Mouse (Mus musculus): ENCODE results near the gene Synpo2l. TPM values are rescaled to one million over a fixed set of nuclear protein-coding genes. Genes with fewer than 3 reads are reported as not detected.
A peak's percentile ranks its signal among the peaks of the same experiment; 100 is the strongest.

The Synpo2l gene
- polyA plus RNA-seq, 1 experiment from 2014 or later: 0.32 TPM

DNA sequence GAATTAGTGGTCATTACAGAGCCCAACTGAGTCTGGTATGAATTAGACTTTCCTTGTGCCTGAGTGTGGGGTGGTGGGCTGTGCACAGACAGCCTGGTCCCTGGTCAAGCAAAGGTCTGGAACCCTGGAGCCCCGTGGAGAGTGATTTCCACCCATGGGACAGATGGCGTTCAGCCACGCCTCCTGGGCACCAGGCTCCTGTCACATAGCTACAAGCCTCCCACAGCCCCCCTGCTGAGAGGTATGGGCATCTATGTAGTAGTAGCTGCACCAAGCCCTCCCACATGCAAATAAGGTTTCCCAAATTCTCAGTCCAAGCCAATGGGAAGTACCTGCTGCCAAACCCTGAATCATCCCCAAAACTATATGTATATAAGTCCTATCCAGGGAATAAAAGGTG lies 41.2 kb downstream of the Synpo2l start:
- DNase-seq (ENCODE audit: low spot score): no peak
- Histone ChIP-seq H3K9me3 (replicated peaks; ENCODE audit: low read length) (no peaks in the 10 kb centered on the region), H3K27ac (no peak overlapping the region), H3K9ac (ENCODE audit: low read depth, low read length) (no peak overlapping the region), H3K27me3 (ENCODE audit: insufficient read depth, low read length) (no peaks in the 10 kb centered on the region), H3K36me3 (ENCODE audit: insufficient read depth, low read length) (no peaks in the 10 kb centered on the region), H3K4me3 (replicated peaks; ENCODE audit: low read depth, low read length) (no peak overlapping the region), H3K4me1 (replicated peaks; ENCODE audit: insufficient read depth, low read length) (no peaks in the 10 kb centered on the region), H3K4me2 (ENCODE audit: low read length) (no peak overlapping the region)
- TF ChIP-seq CTCF (IDR thresholded peaks at IDR 0.05; ENCODE audit: low read depth): no peak
- no peak for ATAC-seq (replicated peaks; ENCODE audit: low FRiP score, low read depth)
- WGBS: 61% methylated on average over 3 of the region's 3 CpGs

DNA sequence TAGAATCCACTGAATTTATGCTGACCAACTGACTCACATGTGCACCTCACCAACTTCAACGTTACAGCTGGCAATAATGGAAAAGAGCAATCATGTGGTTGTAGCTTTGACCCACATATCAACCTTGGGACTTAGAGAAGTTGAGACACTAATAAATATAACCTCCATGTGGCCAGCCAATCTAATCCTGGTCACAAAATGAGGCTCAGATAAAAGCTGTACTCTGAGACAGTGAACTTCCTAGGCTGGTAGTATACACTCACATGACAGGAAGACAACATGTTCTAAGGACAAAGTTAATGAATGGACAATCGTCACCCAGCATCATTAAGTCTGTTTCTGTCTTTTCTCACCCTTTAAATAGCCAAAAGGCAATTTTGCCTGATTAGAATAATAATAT lies 41.7 kb downstream of the Synpo2l start:
- no peaks in the 10 kb centered on the region for H3K36me3 ChIP-seq (ENCODE audit: insufficient read depth, low read length)
- no peaks in the 10 kb centered on the region for H3K27me3 ChIP-seq (ENCODE audit: insufficient read depth, low read length)
- no peaks in the 10 kb centered on the region for H3K9me3 ChIP-seq (replicated peaks; ENCODE audit: low read length)
- no peak overlapping the region for H3K4me2 ChIP-seq (ENCODE audit: low read length)
- H3K4me3 ChIP-seq (replicated peaks; ENCODE audit: low read depth, low read length): no peak overlapping the region
- TF ChIP-seq CTCF (IDR thresholded peaks at IDR 0.05; ENCODE audit: low read depth): no peak
- WGBS: 74% methylated on average over 2 of the region's 2 CpGs
- H3K9ac ChIP-seq (ENCODE audit: low read depth, low read length): no peak overlapping the region
- no peak for ATAC-seq (replicated peaks; ENCODE audit: low FRiP score, low read depth)
- H3K4me1 ChIP-seq (replicated peaks; ENCODE audit: insufficient read depth, low read length): no peaks in the 10 kb centered on the region
- H3K27ac ChIP-seq: no peak overlapping the region
- DNase-seq (ENCODE audit: low spot score): no peak

DNA sequence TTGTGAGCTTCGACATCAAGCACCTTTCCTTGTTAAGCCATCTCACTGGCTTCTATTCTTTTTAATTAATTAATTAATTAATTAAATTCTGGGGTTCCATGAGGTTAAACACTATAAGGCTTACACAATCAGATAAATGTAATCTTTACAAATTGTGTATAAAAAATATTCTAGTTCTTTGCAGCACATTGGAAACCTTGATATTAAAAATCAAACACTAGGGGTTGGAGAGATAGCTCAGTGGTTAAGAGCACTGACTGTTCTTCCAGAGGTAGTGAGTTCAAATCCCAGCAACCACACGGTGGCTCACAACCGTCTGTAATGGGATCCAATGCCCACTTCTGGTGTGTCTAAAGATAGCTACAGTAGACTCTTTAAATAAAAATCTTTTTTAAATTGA lies 45.2 kb downstream of the Synpo2l start:
- Histone ChIP-seq H3K27me3 (ENCODE audit: insufficient read depth, low read length) (no peaks in the 10 kb centered on the region), H3K36me3 (ENCODE audit: insufficient read depth, low read length) (no peaks in the 10 kb centered on the region), H3K4me3 (replicated peaks; ENCODE audit: low read depth, low read length) (no peak overlapping the region), H3K9me3 (replicated peaks; ENCODE audit: low read length) (no peaks in the 10 kb centered on the region), H3K4me1 (replicated peaks; ENCODE audit: insufficient read depth, low read length) (no peaks in the 10 kb centered on the region), H3K4me2 (ENCODE audit: low read length) (no peak overlapping the region), H3K27ac (no peak overlapping the region), H3K9ac (ENCODE audit: low read depth, low read length) (no peak overlapping the region)
- ATAC-seq (replicated peaks; ENCODE audit: low FRiP score, low read depth) (no peak), DNase-seq (ENCODE audit: low spot score) (no peak)
- no peak for TF ChIP-seq CTCF (IDR thresholded peaks at IDR 0.05; ENCODE audit: low read depth)
- WGBS: 99% methylated on average over 3 of the region's 3 CpGs

DNA sequence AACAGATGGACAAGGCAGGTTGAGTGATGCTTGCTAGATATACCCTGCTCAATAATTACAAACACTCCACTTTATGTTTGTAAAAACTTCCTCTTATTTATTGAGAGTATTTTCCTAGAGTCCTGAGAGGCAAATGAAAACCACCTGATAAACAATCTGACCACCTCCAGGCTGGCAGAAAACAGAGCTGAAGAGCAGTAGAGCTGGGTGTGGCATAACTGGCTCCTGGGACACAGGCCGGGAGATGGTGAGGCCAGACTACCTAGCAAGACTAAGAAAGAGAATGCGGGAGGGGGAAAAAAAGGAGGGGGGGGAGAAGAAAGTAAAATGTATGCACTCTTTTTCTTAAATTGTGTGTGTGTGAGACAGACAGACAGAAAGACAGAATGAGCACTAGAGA lies 45.7 kb downstream of the Synpo2l start:
- no peak overlapping the region for H3K27ac ChIP-seq
- no peak for ATAC-seq (replicated peaks; ENCODE audit: low FRiP score, low read depth)
- no peaks in the 10 kb centered on the region for H3K36me3 ChIP-seq (ENCODE audit: insufficient read depth, low read length)
- H3K4me3 ChIP-seq (replicated peaks; ENCODE audit: low read depth, low read length): no peak overlapping the region
- 91% methylated on average over 2 of the region's 2 CpGs for WGBS
- no peaks in the 10 kb centered on the region for H3K9me3 ChIP-seq (replicated peaks; ENCODE audit: low read length)
- no peak for TF ChIP-seq CTCF (IDR thresholded peaks at IDR 0.05; ENCODE audit: low read depth)
- H3K27me3 ChIP-seq (ENCODE audit: insufficient read depth, low read length): no peaks in the 10 kb centered on the region
- no peaks in the 10 kb centered on the region for H3K4me1 ChIP-seq (replicated peaks; ENCODE audit: insufficient read depth, low read length)
- no peak overlapping the region for H3K9ac ChIP-seq (ENCODE audit: low read depth, low read length)
- DNase-seq (ENCODE audit: low spot score): no peak
- no peak overlapping the region for H3K4me2 ChIP-seq (ENCODE audit: low read length)

DNA sequence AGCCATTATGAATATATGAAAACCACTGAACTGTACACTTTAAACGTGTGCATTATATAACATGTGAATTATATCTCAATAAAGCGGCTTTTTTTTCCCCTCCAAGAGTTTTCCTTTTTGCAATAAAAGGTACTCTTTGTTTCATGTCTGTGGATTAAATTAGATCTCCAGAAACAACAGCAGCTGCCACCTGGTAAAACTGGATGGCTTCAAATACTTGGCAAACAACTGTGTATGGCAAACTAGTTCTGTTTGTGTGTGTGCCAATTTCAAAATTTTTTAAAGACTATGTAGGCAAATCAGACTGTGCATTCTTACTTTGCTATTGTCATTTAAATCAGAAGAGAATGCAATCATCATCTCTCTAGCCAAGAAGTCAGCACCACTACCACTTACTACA lies 46.3 kb downstream of the Synpo2l start:
- no peaks in the 10 kb centered on the region for H3K9me3 ChIP-seq (replicated peaks; ENCODE audit: low read length)
- no peak for ATAC-seq (replicated peaks; ENCODE audit: low FRiP score, low read depth)
- H3K27me3 ChIP-seq (ENCODE audit: insufficient read depth, low read length): no peaks in the 10 kb centered on the region
- no peak for DNase-seq (ENCODE audit: low spot score)
- no peaks in the 10 kb centered on the region for H3K4me1 ChIP-seq (replicated peaks; ENCODE audit: insufficient read depth, low read length)
- WGBS: 85% methylated on average over 2 of the region's 2 CpGs
- no peak for TF ChIP-seq CTCF (IDR thresholded peaks at IDR 0.05; ENCODE audit: low read depth)
- H3K4me2 ChIP-seq (ENCODE audit: low read length): no peak overlapping the region
- H3K36me3 ChIP-seq (ENCODE audit: insufficient read depth, low read length): no peaks in the 10 kb centered on the region
- H3K9ac ChIP-seq (ENCODE audit: low read depth, low read length): no peak overlapping the region
- no peak overlapping the region for H3K4me3 ChIP-seq (replicated peaks; ENCODE audit: low read depth, low read length)
- H3K27ac ChIP-seq: no peak overlapping the region

DNA sequence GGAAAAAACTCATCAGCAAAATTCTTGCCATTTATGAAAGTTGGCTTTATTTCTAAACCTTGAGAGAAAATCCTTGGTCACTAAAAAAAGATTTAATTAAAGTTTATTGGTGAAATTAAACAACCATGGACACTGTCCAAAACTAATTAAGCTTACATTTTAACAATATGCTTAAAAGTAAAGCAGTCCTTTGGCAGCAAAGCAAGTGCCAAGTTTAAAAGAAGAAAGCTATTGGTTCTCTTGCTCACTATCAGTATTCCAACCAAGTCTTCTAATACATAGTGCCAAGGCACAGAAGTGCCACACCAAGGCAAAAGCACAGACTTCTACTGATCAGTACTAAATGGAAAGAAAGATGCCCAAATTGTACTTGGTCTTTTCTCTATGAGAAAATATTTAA lies 49.0 kb downstream of the Synpo2l start:
- Histone ChIP-seq H3K9ac (ENCODE audit: low read depth, low read length) (no peak overlapping the region), H3K4me1 (replicated peaks; ENCODE audit: insufficient read depth, low read length) (no peaks in the 10 kb centered on the region), H3K27ac (no peak overlapping the region), H3K4me3 (replicated peaks; ENCODE audit: low read depth, low read length) (no peak overlapping the region), H3K9me3 (replicated peaks; ENCODE audit: low read length) (no peaks in the 10 kb centered on the region), H3K27me3 (ENCODE audit: insufficient read depth, low read length) (no peaks in the 10 kb centered on the region), H3K4me2 (ENCODE audit: low read length) (no peak overlapping the region), H3K36me3 (ENCODE audit: insufficient read depth, low read length) (no peaks in the 10 kb centered on the region)
- DNase-seq (ENCODE audit: low spot score): no peak
- no peak for ATAC-seq (replicated peaks; ENCODE audit: low FRiP score, low read depth)
- no peak for TF ChIP-seq CTCF (IDR thresholded peaks at IDR 0.05; ENCODE audit: low read depth)

DNA sequence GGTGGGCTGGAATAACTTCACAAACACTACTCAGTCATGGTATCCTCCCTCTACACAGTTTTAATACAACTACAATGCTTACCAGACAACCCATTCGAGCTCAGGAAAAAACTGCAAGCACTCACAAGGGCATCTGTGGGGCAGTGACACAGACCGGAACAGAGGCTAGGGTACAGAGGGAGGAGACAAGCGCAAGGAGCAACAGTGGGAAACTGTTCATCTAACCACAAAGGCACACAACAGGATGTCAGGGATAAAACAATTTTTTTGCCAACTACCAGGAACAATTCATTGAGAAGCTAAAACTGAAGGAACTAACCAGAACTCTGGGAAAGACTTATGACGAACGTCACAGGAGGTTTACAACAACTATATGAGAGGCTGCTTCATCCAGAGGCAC lies 49.9 kb downstream of the Synpo2l start:
- Histone ChIP-seq H3K4me3 (replicated peaks; ENCODE audit: low read depth, low read length) (no peak overlapping the region), H3K4me1 (replicated peaks; ENCODE audit: insufficient read depth, low read length) (no peaks in the 10 kb centered on the region), H3K4me2 (ENCODE audit: low read length) (no peak overlapping the region), H3K9ac (ENCODE audit: low read depth, low read length) (no peak overlapping the region), H3K9me3 (replicated peaks; ENCODE audit: low read length) (no peaks in the 10 kb centered on the region), H3K27me3 (ENCODE audit: insufficient read depth, low read length) (no peaks in the 10 kb centered on the region), H3K36me3 (ENCODE audit: insufficient read depth, low read length) (no peaks in the 10 kb centered on the region), H3K27ac (peak overlapping the region; percentile 57)
- DNase-seq (ENCODE audit: low spot score) (peak; percentile 26), ATAC-seq (replicated peaks; ENCODE audit: low FRiP score, low read depth) (no peak)
- TF ChIP-seq CTCF (IDR thresholded peaks at IDR 0.05; ENCODE audit: low read depth): no peak
- 54% methylated on average over 5 of the region's 5 CpGs for WGBS
